Mouse (Mus musculus) central nervous system, embryonic 14 days (tissue): ENCODE data around the gene Zfp950. TPM values are rescaled to one million over a fixed set of nuclear protein-coding genes. Genes with fewer than 3 reads are reported as not detected.

ENCODE experiments used
- polyA plus RNA-seq: library from polyadenylated mRNA; depleted of rRNA; stranded (reverse); fragments of >200 nt; gene quantifications from 2 replicates; pipeline ENCODE4 v1.2.3, GENCODE M21; 2012; rRNA removed

Gene Zfp950
- polyA plus RNA-seq: 26.7 and 30.1 TPM in 2 replicates

GRCm38 (mm10) chr19:61140342-61141206 is at the start of gene Zfp950:
TSS of gene Zfp950 (minus strand) at chr19:61140840.

GRCm38 (mm10) chr19:61183590-61183989 is 43.0 kb upstream of the Zfp950 start, which contains the start of gene Gm6020:
TSS of gene Gm6020 (plus strand) at chr19:61183890.

GRCm38 (mm10) chr19:61175756-61176324 is 35.2 kb upstream of the Zfp950 start, which contains the start of gene Gm7102:
TSS of gene Gm7102 (minus strand) at chr19:61176309.

Other genes with a start within 250 kb of the Zfp950 start
- 0.04 and 0.08 TPM in 2 replicates for gene Gm7102, start 35.5 kb upstream of the Zfp950 start, polyA plus RNA-seq
- gene Gm6020, start 43.0 kb upstream of the Zfp950 start, polyA plus RNA-seq: not detected in 2 replicates
- gene Csf2ra, start 87.6 kb upstream of the Zfp950 start, polyA plus RNA-seq: 174 and 198 TPM in 2 replicates
- not detected in 2 replicates for gene Gm21060, start 156.2 kb upstream of the Zfp950 start, polyA plus RNA-seq